Mouse (Mus musculus): ENCODE measurements around the gene Cd59b.

Gene Cd59b

GRCm38 (mm10) chr2:104069704-104070185 is at the start of gene Cd59b:
Cd59b (plus strand) TSS chr2:104069849.
- ChIA-PET CTCF (interaction anchor here in 1 of 4 experiments (0.6 kb wide), 1 partner anchor 371 kb away, joined by 3 read pairs; no protein-coding TSS in a partner anchor), POLR2A (interaction anchor here in 3 of 4 experiments (0.6 to 4.1 kb wide), 29 partner anchors 11 to 562 kb away, joined by 3 to 68 read pairs (median 4); partner anchors contain the start of genes A930018P22Rik (in 3 of the 3), Cd59a (in 2 of the 3) and Cstf3 (in 1 of the 3))

- ChIA-PET POLR2A (interaction anchor here in 2 of 4 experiments (0.6 to 1.2 kb wide), 6 partner anchors 9 to 270 kb away, joined by 3 to 4 read pairs (median 3); partner anchors contain the start of gene A930018P22Rik (in 1 of the 2)), CTCF (interaction anchor here in 2 of 4 experiments (0.7 to 0.8 kb wide), 3 partner anchors 14 to 319 kb away, joined by 5 to 7 read pairs (median 7); no protein-coding TSS in a partner anchor)
Observed at GRCm38 (mm10) chr2:104023096-104023495, 46.6 kb upstream of the Cd59b start.

GRCm38 (mm10) chr2:104024656-104025055 is 45.0 kb upstream of the Cd59b start:
- CTCF ChIA-PET, result interaction anchor here in 1 of 4 experiments (1.5 kb wide), 1 partner anchor 10 kb away, joined by 4 read pairs; no protein-coding TSS in a partner anchor
- POLR2A ChIA-PET, result interaction anchor here in 2 of 4 experiments (0.6 to 1.2 kb wide), 6 partner anchors 8 to 913 kb away, joined by 3 to 4 read pairs (median 4); no protein-coding TSS in a partner anchor

GRCm38 (mm10) chr2:104027458-104028138 is 42.1 kb upstream of the Cd59b start, which contains the start of gene Fbxo3:
Fbxo3 (plus strand) TSS chr2:104027721.
- CTCF ChIA-PET, result no interaction called here
- POLR2A ChIA-PET, result no interaction called here

GRCm38 (mm10) chr2:104028139-104028723 is 41.4 kb upstream of the Cd59b start, which contains the start of gene 4931422A03Rik:
4931422A03Rik (minus strand) TSS chr2:104028361.
- ChIA-PET CTCF (no interaction called here), POLR2A (interaction anchor here in 1 of 4 experiments (2.0 kb wide), 1 partner anchor 15 kb away, joined by 5 read pairs; no protein-coding TSS in a partner anchor)

- POLR2A ChIA-PET, result interaction anchor here in 2 of 4 experiments (1.1 to 2.0 kb wide), 2 partner anchors 14 to 15 kb away, joined by 3 to 5 read pairs; no protein-coding TSS in a partner anchor
- CTCF ChIA-PET, result no interaction called here
Observed at GRCm38 (mm10) chr2:104029074-104029473, 40.6 kb upstream of the Cd59b start.

GRCm38 (mm10) chr2:104030381-104030780 is 39.3 kb upstream of the Cd59b start:
- ChIA-PET CTCF (no interaction called here), POLR2A (interaction anchor here in 3 of 4 experiments (0.6 to 2.0 kb wide), 5 partner anchors 13 to 594 kb away, joined by 3 to 7 read pairs (median 4); no protein-coding TSS in a partner anchor)

- CTCF ChIA-PET, result interaction anchor here in 1 of 4 experiments (0.6 kb wide), 1 partner anchor 181 kb away, joined by 3 read pairs; no protein-coding TSS in a partner anchor
- POLR2A ChIA-PET, result interaction anchor here in 2 of 4 experiments (0.7 to 1.8 kb wide), 11 partner anchors 9 to 192 kb away, joined by 3 to 8 read pairs (median 4); partner anchors contain the start of genes A930018P22Rik (in 2 of the 2), Cd59a (in 1 of the 2) and Cd59b (in 1 of the 2)
Observed at GRCm38 (mm10) chr2:104032056-104032455, 37.6 kb upstream of the Cd59b start.

- POLR2A ChIA-PET, result interaction anchor here in 3 of 4 experiments (0.5 to 2.4 kb wide), 8 partner anchors 10 to 238 kb away, joined by 3 to 14 read pairs (median 3); partner anchors contain the start of genes A930018P22Rik (in 2 of the 3) and Cd59b (in 1 of the 3)
- CTCF ChIA-PET, result interaction anchor here (0.5 to 2.8 kb wide), 23 partner anchors 8 to 839 kb away, joined by 3 to 31 read pairs (median 4); partner anchors contain the start of genes A930018P22Rik (in 2 of the 4) and Abtb2 (in 1 of the 4)
Observed at GRCm38 (mm10) chr2:104034832-104035472, 34.7 kb upstream of the Cd59b start.

- POLR2A ChIA-PET, result interaction anchor here in 3 of 4 experiments (1.1 to 2.4 kb wide), 4 partner anchors 34 to 96 kb away, joined by 3 to 14 read pairs (median 3); partner anchors contain the start of genes A930018P22Rik (in 1 of the 3) and Cd59b (in 1 of the 3)
- CTCF ChIA-PET, result interaction anchor here (0.8 to 2.8 kb wide), 6 partner anchors 8 to 95 kb away, joined by 3 to 31 read pairs (median 7); no protein-coding TSS in a partner anchor
Observed at GRCm38 (mm10) chr2:104035595-104035994, 34.1 kb upstream of the Cd59b start.

GRCm38 (mm10) chr2:104036316-104036715 is 33.3 kb upstream of the Cd59b start:
- POLR2A ChIA-PET, result interaction anchor here in 2 of 4 experiments (0.5 to 2.4 kb wide), 3 partner anchors 40 to 458 kb away, joined by 3 to 14 read pairs (median 3); partner anchors contain the start of gene A930018P22Rik (in 1 of the 2)
- CTCF ChIA-PET, result interaction anchor here in 2 of 4 experiments (0.7 to 2.8 kb wide), 3 partner anchors 28 to 94 kb away, joined by 5 to 31 read pairs (median 6); no protein-coding TSS in a partner anchor

GRCm38 (mm10) chr2:104038236-104038635 is 31.4 kb upstream of the Cd59b start:
- ChIA-PET CTCF (interaction anchor here in 2 of 4 experiments (0.6 to 1.1 kb wide), 2 partner anchors 15 to 226 kb away, joined by 3 read pairs; no protein-coding TSS in a partner anchor), POLR2A (no interaction called here)

GRCm38 (mm10) chr2:104041632-104042031 is 28.0 kb upstream of the Cd59b start:
- POLR2A ChIA-PET, result interaction anchor here in 2 of 4 experiments (0.6 to 2.3 kb wide), 4 partner anchors 10 to 434 kb away, joined by 3 to 5 read pairs (median 4); partner anchors contain the start of gene A930018P22Rik (in 1 of the 2)

GRCm38 (mm10) chr2:104042766-104043165 is 26.9 kb upstream of the Cd59b start:
- ChIA-PET CTCF (interaction anchor here in 3 of 4 experiments (0.6 to 2.5 kb wide), 3 partner anchors 8 to 63 kb away, joined by 3 to 10 read pairs (median 3); no protein-coding TSS in a partner anchor), POLR2A (interaction anchor here in 1 of 4 experiments (0.6 to 1.3 kb wide), 3 partner anchors 13 to 397 kb away, joined by 3 to 5 read pairs (median 4); no protein-coding TSS in a partner anchor)

More at GRCm38 (mm10) chr2:104041632-104042031, 28.0 kb upstream of the Cd59b start:
- CTCF ChIA-PET, result no interaction called here

- CTCF ChIA-PET, result interaction anchor here (0.6 to 2.5 kb wide), 5 partner anchors 9 to 1174 kb away, joined by 3 to 10 read pairs (median 6); no protein-coding TSS in a partner anchor
- POLR2A ChIA-PET, result interaction anchor here in 2 of 4 experiments (0.7 to 1.3 kb wide), 4 partner anchors 13 to 260 kb away, joined by 3 to 5 read pairs (median 3); no protein-coding TSS in a partner anchor
Observed at GRCm38 (mm10) chr2:104043624-104044478, 25.8 kb upstream of the Cd59b start.

- ChIA-PET CTCF (interaction anchor here in 3 of 4 experiments (0.6 to 2.5 kb wide), 5 partner anchors 10 to 1173 kb away, joined by 3 to 10 read pairs (median 6); no protein-coding TSS in a partner anchor), POLR2A (interaction anchor here in 2 of 4 experiments (0.9 to 1.1 kb wide), 3 partner anchors 13 to 17 kb away, joined by 3 read pairs; no protein-coding TSS in a partner anchor)
Observed at GRCm38 (mm10) chr2:104044479-104045080, 25.1 kb upstream of the Cd59b start.

Data from embryonic stem cell, embryonic (primary cell).